Mouse (Mus musculus) hindbrain, embryonic 12.5 days (tissue): Measurements from ENCODE around the gene Glb1. TPM values are rescaled to one million over a fixed set of nuclear protein-coding genes. Genes with fewer than 3 reads are reported as not detected.
"Not testable (repeated sequence)": the region's sequence is repeated elsewhere in the genome, so short reads cannot be mapped to it uniquely, and the experiment has no call there.

Experiments
- ATAC-seq: fragments of 200-750 bp; cut with Nextera tagmentation; 2 replicates; pipeline ENCODE4 v1.8.0; 2017; ENCODE audit warnings: moderate TSS enrichment; ENCODE audit not compliant: low FRiP score
- H3K27ac ChIP-seq: fragments of 300-500 bp; sonication (generic); 2 replicates; pipeline ENCODE4 v1.5.1; 2016; ENCODE audit warnings: mild to moderate bottlenecking
- H3K27me3 ChIP-seq: fragments of 300-500 bp; sonication (generic); 2 replicates; pipeline ENCODE4 v1.6.1; 2016; ENCODE audit warnings: mild to moderate bottlenecking
- H3K36me3 ChIP-seq: fragments of 300-500 bp; sonication (generic); 2 replicates; pipeline ENCODE4 v1.6.1; 2016; ENCODE audit warnings: mild to moderate bottlenecking
- H3K4me1 ChIP-seq: fragments of 300-500 bp; sonication (generic); 2 replicates; pipeline ENCODE4 v1.6.1; 2016
- H3K4me2 ChIP-seq: fragments of 300-500 bp; sonication (generic); replicated peaks from 2 replicates; pipeline ENCODE4 v1.6.1; 2016; ENCODE audit warnings: mild to moderate bottlenecking
- H3K4me3 ChIP-seq: fragments of 300-500 bp; sonication (generic); 2 replicates; pipeline ENCODE4 v1.5.1; 2016; ENCODE audit warnings: mild to moderate bottlenecking
- H3K9ac ChIP-seq: fragments of 300-500 bp; sonication (generic); 2 replicates; pipeline ENCODE4 v1.6.1; 2016; ENCODE audit warnings: mild to moderate bottlenecking, moderate library complexity
- H3K9me3 ChIP-seq: fragments of 300-500 bp; sonication (generic); replicated peaks from 2 replicates; pipeline ENCODE4 v1.6.1; 2016; ENCODE audit warnings: mild to moderate bottlenecking
- WGBS: fragments of 180-500 bp; shearing (Covaris S2); methylation state at CpG from one replicate; pipeline ENCODE4 v1.1.7; 2016; 5-methylcytosine and 5-hydroxymethylcytosine counted together
- polyA plus RNA-seq: library from polyadenylated mRNA; unstranded; fragments of >200 nt; fragmentation: Nextera tagmentation; extraction: Ambion mirVana; gene quantifications from 2 replicates; pipeline ENCODE4 v1.2.1, GENCODE M21; 2016

Glb1 gene
- polyA plus RNA-seq, 1 experiment from 2014 or later = 26.0 TPM

- Histone ChIP-seq H3K9ac (no peak overlapping the region), H3K4me2 (no peak overlapping the region), H3K4me1 (no peaks in the 10 kb centered on the region; the same call in 1 of the 2 replicates), H3K36me3 (peaks cover 45% of the 10 kb centered on the region), H3K27ac (no peak overlapping the region), H3K27me3 (no peaks in the 10 kb centered on the region), H3K9me3 (peaks cover 45% of the 10 kb centered on the region), H3K4me3 (no peak overlapping the region)
- WGBS = 98% methylated on average over 21 of the region's 21 CpGs
- no peak for ATAC-seq
These were observed 112.0 kb downstream of the Glb1 start for GRCm38 (mm10) chr9:114512831-114513230.

- no peak for ATAC-seq
- H3K27me3 ChIP-seq = no peaks in the 10 kb centered on the region
- WGBS = 81% methylated on average over 11 of the region's 11 CpGs
- H3K4me1 ChIP-seq = no peaks in the 10 kb centered on the region; the same call in 1 of the 2 replicates
- H3K4me3 ChIP-seq = no peak within 1 kb of the TSS
- no peak within 1 kb of the TSS for H3K27ac ChIP-seq
- no peak within 1 kb of the TSS for H3K9ac ChIP-seq
- peaks cover 41% of the 10 kb centered on the region for H3K9me3 ChIP-seq
- H3K4me2 ChIP-seq = no peak within 1 kb of the TSS
- peaks cover 35% of the 10 kb centered on the region for H3K36me3 ChIP-seq
These were observed 114.5 kb downstream of the Glb1 start, which contains the start of gene C130032M10Rik for GRCm38 (mm10) chr9:114515364-114515763. TSS of gene C130032M10Rik (plus strand) at chr9:114515697.

GRCm38 (mm10) chr9:114517924-114518497 lies 117.1 kb downstream of the Glb1 start:
- H3K4me1 ChIP-seq = no peaks in the 10 kb centered on the region; the same call in 1 of the 2 replicates
- H3K4me2 ChIP-seq = no peak overlapping the region
- 80% methylated on average over 13 of the region's 13 CpGs for WGBS
- no peak overlapping the region for H3K9ac ChIP-seq
- H3K9me3 ChIP-seq = peaks cover 17% of the 10 kb centered on the region
- H3K4me3 ChIP-seq = no peak overlapping the region
- ATAC-seq = no peak
- H3K36me3 ChIP-seq = peaks cover 18% of the 10 kb centered on the region
- H3K27me3 ChIP-seq = no peaks in the 10 kb centered on the region
- H3K27ac ChIP-seq = no peak overlapping the region

- H3K27me3 ChIP-seq = no peaks in the 10 kb centered on the region
- H3K4me3 ChIP-seq = no peak overlapping the region
- H3K4me1 ChIP-seq = no peaks in the 10 kb centered on the region; the same call in 1 of the 2 replicates
- H3K36me3 ChIP-seq = peaks cover 8% of the 10 kb centered on the region
- H3K9me3 ChIP-seq = peaks cover 8% of the 10 kb centered on the region
- ATAC-seq = no peak
- WGBS = 77% methylated on average over 9 of the region's 9 CpGs
- no peak overlapping the region for H3K4me2 ChIP-seq
- H3K27ac ChIP-seq = no peak overlapping the region
- no peak overlapping the region for H3K9ac ChIP-seq
These were observed 118.1 kb downstream of the Glb1 start for GRCm38 (mm10) chr9:114518812-114519477.

- not testable (repeated sequence) for H3K9ac ChIP-seq, H3K4me2 ChIP-seq, H3K27me3 ChIP-seq, H3K36me3 ChIP-seq, H3K9me3 ChIP-seq, H3K4me3 ChIP-seq, H3K4me1 ChIP-seq, ATAC-seq, H3K27ac ChIP-seq
- WGBS = 79% methylated on average over 4 of the region's 4 CpGs
These were observed 119.7 kb downstream of the Glb1 start for GRCm38 (mm10) chr9:114520529-114520928.

- Histone ChIP-seq H3K4me1 (peaks cover 17% of the 10 kb centered on the region), H3K27ac (no peak overlapping the region), H3K4me2 (no peak overlapping the region), H3K9me3 (no peaks in the 10 kb centered on the region), H3K9ac (no peak overlapping the region), H3K27me3 (no peaks in the 10 kb centered on the region), H3K4me3 (no peak overlapping the region), H3K36me3 (no peaks in the 10 kb centered on the region)
- no peak for ATAC-seq
- WGBS = 63% methylated on average over 5 of the region's 5 CpGs
These were observed 121.2 kb downstream of the Glb1 start for GRCm38 (mm10) chr9:114522041-114522440.

DNA sequence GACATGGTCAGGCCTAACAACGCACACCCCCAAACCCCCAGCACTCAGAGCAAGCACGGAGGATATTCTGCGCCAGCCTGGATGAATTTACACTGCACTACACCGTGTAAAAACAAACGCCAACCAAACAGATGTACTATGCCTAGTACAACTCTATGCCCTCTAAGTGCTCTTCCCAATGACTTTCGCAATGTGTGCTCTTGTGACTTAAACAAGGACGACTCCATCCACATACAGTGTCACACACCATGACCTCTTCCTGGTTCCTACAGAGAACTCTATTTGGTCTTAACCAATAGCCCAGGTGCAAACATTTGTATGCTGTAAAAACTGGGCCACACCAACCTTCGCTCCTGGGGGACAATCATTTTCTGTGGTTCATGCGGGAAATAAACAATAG lies 121.6 kb downstream of the Glb1 start:
- H3K4me1 ChIP-seq = peaks cover 20% of the 10 kb centered on the region
- no peak overlapping the region for H3K4me3 ChIP-seq
- no peak for ATAC-seq
- no peaks in the 10 kb centered on the region for H3K36me3 ChIP-seq
- no peak overlapping the region for H3K27ac ChIP-seq
- H3K27me3 ChIP-seq = no peaks in the 10 kb centered on the region
- 90% methylated on average over 9 of the region's 9 CpGs for WGBS
- no peaks in the 10 kb centered on the region for H3K9me3 ChIP-seq
- H3K4me2 ChIP-seq = no peak overlapping the region
- H3K9ac ChIP-seq = no peak overlapping the region

Other genes with a start within 250 kb of the Glb1 start
- gene Bcl2a1c, start 70.9 kb upstream of the Glb1 start, polyA plus RNA-seq = not detected in 2 replicates
- gene Crtap, start 10.4 kb upstream of the Glb1 start, polyA plus RNA-seq = 68.4 and 73.9 TPM in 2 replicates
- 9.1 and 10.3 TPM in 2 replicates for gene Tmppe, start within 50 bp of the Glb1 start, polyA plus RNA-seq
- not detected in 2 replicates for gene Ccr4, start 103.8 kb downstream of the Glb1 start, polyA plus RNA-seq
- 0.31 and 0.46 TPM in 2 replicates for gene C130032M10Rik, start 114.6 kb downstream of the Glb1 start, polyA plus RNA-seq
- 1.2 and 1.3 TPM in 2 replicates for gene Trim71, start 163.3 kb downstream of the Glb1 start, polyA plus RNA-seq
- gene Cnot10, start 239.1 kb downstream of the Glb1 start, polyA plus RNA-seq = 67.2 and 71.9 TPM in 2 replicates